Mouse (Mus musculus) forebrain, embryonic 15.5 days (tissue): Measurements from ENCODE around the gene Ints11. TPM values are rescaled to one million over a fixed set of nuclear protein-coding genes. Genes with fewer than 3 reads are reported as not detected.

Experiments used
- ATAC-seq: fragments of 200-750 bp; cut with Nextera tagmentation; replicated peaks from 2 replicates; pipeline ENCODE4 v1.8.0; 2017; ENCODE audit warnings: mild to moderate bottlenecking, moderate TSS enrichment, moderate library complexity
- H3K27ac ChIP-seq: fragments of 300-500 bp; sonication (generic); replicated peaks from 2 replicates; pipeline ENCODE4 v1.5.1; 2015; ENCODE audit warnings: mild to moderate bottlenecking, inconsistent platforms
- H3K27me3 ChIP-seq: fragments of 300-500 bp; sonication (generic); 2 replicates; pipeline ENCODE4 v1.6.1; 2015; ENCODE audit warnings: inconsistent platforms
- H3K36me3 ChIP-seq: fragments of 300-500 bp; sonication (generic); 2 replicates; pipeline ENCODE4 v1.6.1; 2015; ENCODE audit warnings: mild to moderate bottlenecking, inconsistent platforms
- H3K4me1 ChIP-seq: fragments of 300-500 bp; sonication (generic); 2 replicates; pipeline ENCODE4 v1.6.1; 2015; ENCODE audit warnings: inconsistent platforms
- H3K4me2 ChIP-seq: fragments of 300-500 bp; sonication (generic); replicated peaks from 2 replicates; pipeline ENCODE4 v1.6.1; 2015; ENCODE audit warnings: mild to moderate bottlenecking, inconsistent platforms
- H3K4me3 ChIP-seq: fragments of 300-500 bp; sonication (generic); 2 replicates; pipeline ENCODE4 v1.5.1; 2015; ENCODE audit warnings: mild to moderate bottlenecking, inconsistent platforms
- H3K9ac ChIP-seq: fragments of 300-500 bp; sonication (generic); replicated peaks from 2 replicates; pipeline ENCODE4 v1.6.1; 2015; ENCODE audit warnings: mild to moderate bottlenecking, inconsistent platforms
- H3K9me3 ChIP-seq: fragments of 300-500 bp; sonication (generic); 2 replicates; pipeline ENCODE4 v1.6.1; 2016; ENCODE audit warnings: inconsistent platforms
- WGBS: fragments of 180-500 bp; shearing (Covaris S2); methylation state at CpG from one replicate; pipeline ENCODE4 v1.1.7; 2015; ENCODE audit warnings: mixed read lengths; 5-methylcytosine and 5-hydroxymethylcytosine counted together
- polyA plus RNA-seq: library from polyadenylated mRNA; unstranded; fragments of >200 nt; fragmentation: Nextera tagmentation; extraction: Ambion mirVana; gene quantifications from 2 replicates; pipeline ENCODE4 v1.2.1, GENCODE M21; 2015

Ints11 gene
- 90.6 and 99.9 TPM in 2 replicates for polyA plus RNA-seq

DNA sequence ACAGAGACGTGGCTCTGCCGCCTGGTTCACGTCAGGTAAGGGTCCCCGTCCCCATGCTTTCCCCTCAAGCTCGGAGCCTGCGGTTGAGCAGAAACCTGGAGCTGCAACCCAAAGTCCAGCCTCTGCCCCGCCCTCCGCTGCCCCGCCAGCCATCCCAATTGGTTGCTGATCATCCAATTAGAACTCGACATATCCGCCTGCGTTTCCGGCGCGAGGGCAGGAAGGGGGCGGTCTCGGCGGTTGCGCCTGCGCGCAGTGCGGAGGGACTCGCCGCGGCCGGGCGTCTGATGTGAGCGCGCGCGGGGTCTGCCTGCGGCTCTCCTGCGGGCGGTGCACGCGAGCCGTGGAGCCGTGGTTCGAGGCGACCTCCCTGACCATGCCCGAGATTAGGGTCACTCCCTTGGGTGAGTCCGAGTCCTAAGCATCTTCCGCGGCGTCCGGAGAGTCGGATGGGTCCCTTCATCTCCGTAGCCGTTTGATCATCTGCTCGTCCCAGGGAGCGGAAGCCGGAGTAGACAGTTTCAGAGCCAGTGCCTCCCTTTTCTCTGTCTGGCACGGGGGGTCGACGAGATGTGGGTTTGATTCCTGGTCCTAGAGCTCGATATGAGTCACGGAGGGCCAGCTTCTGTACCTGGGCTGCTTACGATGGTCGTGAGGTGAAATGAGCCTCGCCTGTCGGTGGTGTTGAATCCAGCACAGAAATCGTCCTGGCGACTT is at the start of gene Ints11, which contains the start of gene Cptp:
TSS of gene Ints11 (plus strand) at position 230 of the 717 bp plus-strand sequence.
TSS of gene Cptp (minus strand) at position 124 of the 717 bp plus-strand sequence.
- Histone ChIP-seq H3K4me3 (peak within 1 kb of the TSS; percentile 65), H3K36me3 (peaks cover 40% of the 10 kb centered on the region), H3K9ac (peak within 1 kb of the TSS; percentile 87), H3K4me1 (peaks cover 26% of the 10 kb centered on the region), H3K27me3 (no peaks in the 10 kb centered on the region), H3K9me3 (no peaks in the 10 kb centered on the region), H3K27ac (peak within 1 kb of the TSS; percentile 71), H3K4me2 (peak within 1 kb of the TSS; percentile 98)
- peak; percentile 96 for ATAC-seq
- WGBS = under 1% methylated on average over 62 of the region's 63 CpGs

DNA sequence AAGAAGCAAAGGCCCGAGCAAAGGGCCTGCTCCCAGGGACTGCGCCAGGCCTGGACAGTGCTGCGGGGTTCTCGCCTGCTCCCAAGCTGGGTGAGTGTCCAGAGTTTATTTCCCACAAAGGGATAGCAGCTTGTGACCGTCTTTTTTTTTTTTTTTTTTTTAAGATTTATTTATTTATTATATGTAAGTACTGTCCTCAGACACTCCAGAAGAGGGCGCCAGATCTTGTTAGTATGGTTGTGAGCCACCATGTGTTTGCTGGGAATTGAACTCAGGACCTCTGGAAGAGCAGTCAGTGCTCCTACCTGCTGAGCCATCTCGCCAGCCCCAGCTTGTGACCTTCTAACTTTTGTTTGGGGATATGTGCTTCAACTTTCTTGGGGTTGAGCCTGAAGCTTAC is 48.3 kb upstream of the Ints11 start:
- H3K4me2 ChIP-seq = no peak overlapping the region
- H3K27me3 ChIP-seq = no peaks in the 10 kb centered on the region
- H3K36me3 ChIP-seq = peaks cover 95% of the 10 kb centered on the region
- no peaks in the 10 kb centered on the region for H3K9me3 ChIP-seq
- no peaks in the 10 kb centered on the region for H3K4me1 ChIP-seq
- 79% methylated on average over 7 of the region's 7 CpGs for WGBS
- no peak overlapping the region for H3K27ac ChIP-seq
- no peak for ATAC-seq
- H3K9ac ChIP-seq = no peak overlapping the region
- no peak overlapping the region for H3K4me3 ChIP-seq

DNA sequence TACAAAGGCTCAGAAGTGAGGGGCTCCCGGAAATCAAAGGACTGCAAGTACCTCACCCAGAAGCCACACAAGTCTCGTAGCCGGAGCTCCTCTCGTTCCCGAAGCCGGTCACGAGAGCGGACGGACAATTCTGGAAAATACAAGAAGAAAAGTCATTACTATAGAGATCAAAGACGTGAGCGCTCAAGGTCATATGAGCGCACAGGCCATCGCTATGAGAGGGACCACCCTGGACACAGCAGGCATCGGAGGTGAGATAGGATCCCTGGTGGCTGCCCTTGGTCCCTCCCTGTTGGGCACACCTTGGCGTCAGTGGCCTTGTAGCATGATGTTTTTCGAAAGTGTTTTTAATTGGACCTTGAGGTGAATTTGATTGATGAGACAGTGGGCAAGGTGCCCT is 45.9 kb upstream of the Ints11 start:
- no peak for ATAC-seq
- no peak overlapping the region for H3K4me3 ChIP-seq
- H3K9me3 ChIP-seq = no peaks in the 10 kb centered on the region
- H3K9ac ChIP-seq = no peak overlapping the region
- no peak overlapping the region for H3K27ac ChIP-seq
- no peaks in the 10 kb centered on the region for H3K4me1 ChIP-seq
- WGBS = 96% methylated on average over 16 of the region's 16 CpGs
- H3K4me2 ChIP-seq = no peak overlapping the region
- H3K36me3 ChIP-seq = peaks cover 88% of the 10 kb centered on the region
- H3K27me3 ChIP-seq = no peaks in the 10 kb centered on the region

DNA sequence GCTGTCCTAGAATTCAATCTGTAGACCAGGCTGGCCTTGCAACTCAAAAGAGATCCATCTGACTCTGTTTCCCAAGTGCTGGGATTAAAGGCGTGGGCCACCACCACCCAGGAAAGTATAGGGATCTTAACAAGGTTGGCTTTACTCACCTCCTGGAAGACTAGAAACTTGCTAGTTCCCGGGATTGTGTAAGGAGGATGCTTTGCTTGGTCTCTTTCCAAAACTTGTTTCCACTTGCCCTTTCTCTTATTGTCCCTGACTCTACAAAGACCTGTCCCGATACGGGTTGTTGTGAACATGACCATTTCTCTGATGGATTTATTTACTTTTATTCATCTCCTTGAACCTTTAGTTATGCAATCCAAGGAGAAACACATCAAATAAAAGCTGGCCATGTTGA is 39.5 kb upstream of the Ints11 start:
- no peaks in the 10 kb centered on the region for H3K9me3 ChIP-seq
- ATAC-seq = no peak

DNA sequence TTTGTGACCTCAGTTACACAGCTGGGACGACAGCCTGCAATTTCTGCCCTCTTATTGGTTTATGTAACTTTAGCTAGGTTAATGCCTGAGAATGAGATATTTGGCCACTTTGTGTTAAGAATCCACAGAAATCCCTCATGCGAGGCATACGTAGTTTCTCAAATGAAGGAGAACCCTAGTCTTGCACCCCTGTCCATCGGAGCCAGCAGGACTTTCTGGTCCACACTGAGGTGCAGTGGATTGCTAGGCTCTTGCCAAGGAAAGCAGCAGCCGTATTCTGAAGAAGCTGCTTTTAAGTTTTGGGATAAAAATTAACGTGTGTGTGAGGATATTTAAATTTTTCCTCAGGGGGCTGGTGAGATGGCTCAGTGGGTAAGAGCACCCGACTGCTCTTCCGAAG is 38.8 kb upstream of the Ints11 start:
- no peaks in the 10 kb centered on the region for H3K27me3 ChIP-seq
- peak overlapping the region; percentile 98; the same call in 1 of the 2 replicates for H3K4me2 ChIP-seq
- 56% methylated on average over 8 of the region's 8 CpGs for WGBS
- peak overlapping the region; percentile 92; the same call in 1 of the 2 replicates for H3K27ac ChIP-seq
- H3K4me1 ChIP-seq = peaks cover 29% of the 10 kb centered on the region
- peaks cover 24% of the 10 kb centered on the region for H3K36me3 ChIP-seq
- H3K9ac ChIP-seq = no peak overlapping the region
- no peaks in the 10 kb centered on the region for H3K9me3 ChIP-seq
- H3K4me3 ChIP-seq = peak overlapping the region; percentile 78
- ATAC-seq = no peak

More for the DNA sequence above, 39.5 kb upstream of the Ints11 start:
- H3K27ac ChIP-seq = no peak overlapping the region
- peaks cover 29% of the 10 kb centered on the region for H3K4me1 ChIP-seq
- H3K4me2 ChIP-seq = no peak overlapping the region
- no peak overlapping the region for H3K9ac ChIP-seq
- peaks cover 26% of the 10 kb centered on the region for H3K36me3 ChIP-seq
- no peaks in the 10 kb centered on the region for H3K27me3 ChIP-seq
- WGBS = 90% methylated on average over 4 of the region's 4 CpGs
- H3K4me3 ChIP-seq = no peak overlapping the region

DNA sequence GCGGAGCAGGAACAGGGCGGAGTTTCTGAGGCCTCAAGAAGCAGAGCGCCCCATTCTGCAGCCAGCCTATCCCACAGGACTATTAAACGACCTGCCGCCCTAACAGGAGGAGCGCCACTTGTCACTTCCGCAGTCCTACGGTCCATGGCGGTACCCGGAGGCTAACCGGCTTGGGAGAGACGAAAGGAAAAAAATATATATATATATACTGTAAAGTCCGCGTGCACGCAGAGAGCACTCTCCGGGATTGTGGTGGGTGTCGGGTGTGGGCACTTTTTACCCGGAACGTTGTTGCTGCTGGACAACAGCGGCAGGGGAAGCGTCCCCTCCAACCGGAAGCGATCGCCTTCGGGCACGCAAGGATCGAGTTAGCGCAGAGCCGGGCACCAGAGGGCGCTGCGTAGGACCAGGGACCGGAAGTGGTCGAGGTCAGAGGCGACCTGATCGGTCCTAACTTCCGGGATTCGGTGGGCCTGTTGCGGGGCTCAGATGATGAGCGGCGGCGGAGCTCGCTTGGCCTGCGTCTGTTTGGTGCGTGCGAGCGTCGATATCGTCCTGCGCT is 38.1 kb upstream of the Ints11 start, which contains the start of gene Aurkaip1:
TSS of gene Aurkaip1 (plus strand) at position 68 of the 562 bp plus-strand sequence.
- H3K27me3 ChIP-seq = no peaks in the 10 kb centered on the region

DNA sequence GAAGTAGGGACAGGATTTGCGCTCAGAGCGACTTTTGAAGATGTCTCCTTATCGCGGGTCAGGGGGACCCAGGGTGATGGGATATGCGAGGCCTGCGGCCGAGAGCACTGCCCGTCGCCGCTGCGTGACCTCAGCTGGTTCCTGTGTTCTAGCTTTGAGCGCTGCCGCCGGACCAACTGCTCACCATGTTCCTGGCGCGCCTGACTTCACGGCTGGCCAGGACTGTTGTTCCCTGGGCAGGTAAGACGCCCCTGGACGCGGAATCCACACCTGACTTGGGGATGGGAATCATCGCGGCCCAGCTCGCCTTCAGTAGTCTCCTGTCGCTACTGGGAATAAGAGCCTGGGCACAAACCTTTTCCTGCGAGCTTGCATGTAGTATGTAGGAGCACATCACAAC is 37.5 kb upstream of the Ints11 start:
- ATAC-seq = no peak
- peaks cover 29% of the 10 kb centered on the region for H3K4me1 ChIP-seq
- no peaks in the 10 kb centered on the region for H3K9me3 ChIP-seq
- 1% methylated on average over 25 of the region's 25 CpGs for WGBS
- H3K36me3 ChIP-seq = peaks cover 15% of the 10 kb centered on the region
- H3K4me2 ChIP-seq = peak overlapping the region; percentile 98
- H3K27me3 ChIP-seq = no peaks in the 10 kb centered on the region
- peak overlapping the region; percentile 92 for H3K27ac ChIP-seq
- peak overlapping the region; percentile 78 for H3K4me3 ChIP-seq
- peak overlapping the region; percentile 78 for H3K9ac ChIP-seq

More for the DNA sequence above, 38.1 kb upstream of the Ints11 start, which contains the start of gene Aurkaip1:
- Histone ChIP-seq H3K4me2 (peak within 1 kb of the TSS; percentile 98), H3K9me3 (no peaks in the 10 kb centered on the region), H3K36me3 (peaks cover 21% of the 10 kb centered on the region), H3K27ac (peak within 1 kb of the TSS; percentile 92), H3K4me1 (peaks cover 29% of the 10 kb centered on the region), H3K9ac (peak within 1 kb of the TSS; percentile 78), H3K4me3 (peak within 1 kb of the TSS; percentile 78)
- under 1% methylated on average over 49 of the region's 49 CpGs for WGBS
- peak; percentile 94 for ATAC-seq

DNA sequence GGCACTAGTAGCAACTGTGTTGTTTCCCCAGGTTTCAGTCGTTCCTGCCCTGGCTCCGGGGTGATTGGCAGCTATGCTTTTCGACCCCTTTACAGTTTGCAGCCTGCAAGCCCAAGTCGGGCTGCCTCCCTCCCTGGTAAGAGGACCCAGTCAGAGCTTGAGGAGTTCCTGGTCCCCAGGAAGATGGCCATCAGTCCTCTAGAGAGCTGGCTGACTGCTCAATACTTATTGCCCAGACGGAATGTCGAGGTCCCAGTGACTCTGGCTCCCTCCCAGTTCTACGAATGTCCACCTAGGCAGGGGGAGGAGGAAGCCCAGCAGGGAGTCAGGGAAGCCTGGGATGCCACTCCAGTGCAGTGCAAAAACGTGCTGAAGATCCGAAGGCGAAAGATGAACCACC is 37.0 kb upstream of the Ints11 start:
- peaks cover 11% of the 10 kb centered on the region; the same call in 1 of the 2 replicates for H3K36me3 ChIP-seq
- no peaks in the 10 kb centered on the region for H3K27me3 ChIP-seq
- H3K9me3 ChIP-seq = no peaks in the 10 kb centered on the region
- ATAC-seq = no peak
- peak overlapping the region; percentile 78 for H3K4me3 ChIP-seq
- H3K4me2 ChIP-seq = peak overlapping the region; percentile 98
- H3K4me1 ChIP-seq = peaks cover 29% of the 10 kb centered on the region
- 60% methylated on average over 10 of the region's 10 CpGs for WGBS
- H3K27ac ChIP-seq = no peak overlapping the region
- peak overlapping the region; percentile 78 for H3K9ac ChIP-seq

DNA sequence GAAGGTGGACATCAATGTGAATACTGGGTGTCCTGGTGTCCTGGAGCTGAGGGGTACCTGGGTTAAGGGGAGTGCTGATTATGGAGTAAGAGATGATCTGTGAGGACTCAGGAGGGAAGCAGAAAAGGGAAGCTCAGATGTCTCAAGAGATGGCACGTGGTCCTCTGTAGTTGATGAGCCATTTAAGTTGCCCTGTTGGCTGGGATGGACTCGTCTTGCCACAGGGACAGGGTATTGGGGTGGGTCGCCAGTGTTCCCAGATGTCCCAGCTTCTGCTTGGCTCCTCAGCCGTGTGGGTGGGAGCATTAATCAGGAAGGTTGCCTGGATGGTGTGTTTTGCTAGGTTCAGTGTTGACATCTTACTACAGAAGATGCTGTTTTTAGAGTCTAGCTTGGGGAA is 36.1 kb upstream of the Ints11 start:
- ATAC-seq = no peak
- no peak overlapping the region for H3K4me2 ChIP-seq
- WGBS = 90% methylated on average over 4 of the region's 4 CpGs
- H3K4me1 ChIP-seq = peaks cover 29% of the 10 kb centered on the region
- H3K9me3 ChIP-seq = no peaks in the 10 kb centered on the region
- no peak overlapping the region for H3K4me3 ChIP-seq
- no peak overlapping the region for H3K9ac ChIP-seq
- H3K36me3 ChIP-seq = 0 out of 2 replicates have a peak, but pooled peaks cover 5% of the 10 kb centered on the region
- H3K27ac ChIP-seq = no peak overlapping the region
- no peaks in the 10 kb centered on the region for H3K27me3 ChIP-seq

DNA sequence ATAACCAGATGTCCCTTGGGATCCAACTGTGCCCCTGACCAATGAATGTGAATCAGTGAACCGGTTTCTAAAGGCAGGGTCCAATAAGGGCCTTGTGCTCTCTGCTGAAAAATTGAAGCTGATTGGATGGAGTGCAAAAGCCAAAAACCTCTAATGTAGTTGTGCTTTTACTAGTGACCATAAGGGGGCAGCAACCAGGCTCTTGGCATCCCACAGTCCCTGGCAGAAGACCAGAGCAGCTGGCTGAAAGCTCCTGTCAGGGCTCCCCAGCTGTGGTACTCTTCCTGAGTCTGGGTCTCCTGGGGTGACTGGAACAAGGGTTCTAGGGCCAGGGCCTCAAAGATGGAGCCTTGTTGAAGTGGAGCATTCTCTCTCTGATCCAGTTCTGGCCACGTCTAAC is 35.5 kb upstream of the Ints11 start:
- no peak overlapping the region for H3K4me3 ChIP-seq
- WGBS = 35% methylated on average over 2 of the region's 2 CpGs
- peak overlapping the region; percentile 8; the same call in 1 of the 2 replicates for H3K9ac ChIP-seq
- 0 out of 2 replicates have a peak, but pooled peaks cover 5% of the 10 kb centered on the region for H3K36me3 ChIP-seq
- no peak for ATAC-seq
- peak overlapping the region; percentile 58 for H3K27ac ChIP-seq
- H3K9me3 ChIP-seq = no peaks in the 10 kb centered on the region
- H3K4me2 ChIP-seq = no peak overlapping the region
- H3K27me3 ChIP-seq = no peaks in the 10 kb centered on the region
- peaks cover 29% of the 10 kb centered on the region for H3K4me1 ChIP-seq

DNA sequence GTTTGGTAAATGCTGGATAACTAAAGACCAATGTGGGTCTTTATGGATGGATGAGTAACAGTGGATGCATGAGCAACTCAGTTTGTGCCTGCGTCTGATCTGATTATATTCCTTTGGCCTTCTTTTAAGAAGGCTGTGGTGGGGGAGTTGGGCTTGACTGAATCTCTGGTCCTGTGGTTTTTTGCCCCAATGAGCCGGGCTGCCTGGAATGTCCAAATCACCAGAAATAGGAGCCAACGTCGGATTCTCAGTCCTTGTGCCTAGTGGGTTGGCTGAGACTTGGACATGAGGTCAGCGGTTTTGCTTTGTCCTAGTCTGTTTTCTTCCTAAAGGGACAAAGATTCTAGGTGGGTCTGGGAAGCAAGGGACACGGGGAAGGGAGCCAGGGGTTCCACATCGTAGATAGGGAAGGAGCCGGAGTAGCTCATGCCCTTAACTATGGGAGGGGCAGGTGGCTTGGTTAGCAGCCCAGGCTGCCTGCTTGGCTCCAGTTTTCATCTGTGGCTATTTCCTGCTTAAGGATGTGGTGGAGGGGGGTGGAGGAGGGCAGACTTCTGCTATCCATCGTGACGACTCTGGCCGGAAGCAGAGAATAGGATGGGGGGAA is 31.8 kb upstream of the Ints11 start:
- Histone ChIP-seq H3K4me1 (peaks cover 38% of the 10 kb centered on the region), H3K36me3 (0 out of 2 replicates have a peak, but pooled peaks cover 5% of the 10 kb centered on the region), H3K9me3 (no peaks in the 10 kb centered on the region), H3K4me3 (no peak overlapping the region), H3K27ac (no peak overlapping the region), H3K27me3 (peaks cover 13% of the 10 kb centered on the region), H3K9ac (no peak overlapping the region), H3K4me2 (no peak overlapping the region)
- WGBS = 83% methylated on average over 11 of the region's 11 CpGs
- no peak for ATAC-seq
